Mouse (Mus musculus): Measurements from ENCODE around the gene Dusp3. TPM values are rescaled to one million over a fixed set of nuclear protein-coding genes. Genes with fewer than 3 reads are reported as not detected.

Dusp3 gene
- polyA plus RNA-seq, 1 experiment from 2014 or later = 16.9 TPM

GRCm38 (mm10) chr11:101943055-101943454 lies 43.8 kb downstream of the Dusp3 start:
- Histone ChIP-seq H3K27me3 (ENCODE audit: insufficient read depth, low read length) (peaks cover 6% of the 10 kb centered on the region; the same call in 1 of the 2 replicates), H3K36me3 (ENCODE audit: insufficient read depth) (no peaks in the 10 kb centered on the region), H3K4me2 (no peak overlapping the region), H3K4me1 (ENCODE audit: insufficient read depth) (no peaks in the 10 kb centered on the region), H3K9me3 (ENCODE audit: low read depth, low read length) (no peaks in the 10 kb centered on the region), H3K27ac (ENCODE audit: low read depth) (no peak overlapping the region), H3K4me3 (ENCODE audit: low read depth, low read length) (no peak overlapping the region), H3K9ac (no peak overlapping the region)
- ATAC-seq (ENCODE audit: insufficient read depth) (no peak), DNase-seq (no peak)
- no peak for TF ChIP-seq CTCF (IDR thresholded peaks at IDR 0.05; ENCODE audit: low read depth)
- 42% methylated on average over 3 of the region's 3 CpGs for WGBS

GRCm38 (mm10) chr11:101937108-101937507 lies 49.7 kb downstream of the Dusp3 start:
- peak; percentile 44; the same call in 1 of the 2 replicates for ATAC-seq (ENCODE audit: insufficient read depth)
- Histone ChIP-seq H3K4me2 (peak overlapping the region; percentile 81), H3K27me3 (ENCODE audit: insufficient read depth, low read length) (peaks cover 20% of the 10 kb centered on the region; the same call in 1 of the 2 replicates), H3K36me3 (ENCODE audit: insufficient read depth) (no peaks in the 10 kb centered on the region), H3K9me3 (ENCODE audit: low read depth, low read length) (no peaks in the 10 kb centered on the region), H3K4me3 (ENCODE audit: low read depth, low read length) (peak overlapping the region; percentile 36), H3K27ac (ENCODE audit: low read depth) (no peak overlapping the region), H3K4me1 (ENCODE audit: insufficient read depth) (peaks cover 6% of the 10 kb centered on the region; the same call in 1 of the 2 replicates), H3K9ac (peak overlapping the region; percentile 59)
- DNase-seq = peak; percentile 72
- WGBS = under 1% methylated on average over 32 of the region's 32 CpGs
- TF ChIP-seq CTCF (IDR thresholded peaks at IDR 0.05; ENCODE audit: low read depth) = no peak

GRCm38 (mm10) chr11:101936421-101936820 lies 50.4 kb downstream of the Dusp3 start:
- H3K4me3 ChIP-seq (ENCODE audit: low read depth, low read length) = no peak overlapping the region
- H3K4me1 ChIP-seq (ENCODE audit: insufficient read depth) = peaks cover 6% of the 10 kb centered on the region; the same call in 1 of the 2 replicates
- no peak overlapping the region for H3K9ac ChIP-seq
- H3K36me3 ChIP-seq (ENCODE audit: insufficient read depth) = no peaks in the 10 kb centered on the region
- H3K27me3 ChIP-seq (ENCODE audit: insufficient read depth, low read length) = peaks cover 20% of the 10 kb centered on the region; the same call in 1 of the 2 replicates
- TF ChIP-seq CTCF (IDR thresholded peaks at IDR 0.05; ENCODE audit: low read depth) = no peak
- ATAC-seq (ENCODE audit: insufficient read depth) (no peak), DNase-seq (no peak)
- H3K27ac ChIP-seq (ENCODE audit: low read depth) = no peak overlapping the region
- 39% methylated on average over 7 of the region's 7 CpGs for WGBS
- H3K9me3 ChIP-seq (ENCODE audit: low read depth, low read length) = no peaks in the 10 kb centered on the region
- H3K4me2 ChIP-seq = peak overlapping the region; percentile 81

- 77% methylated on average over 3 of the region's 3 CpGs for WGBS
- DNase-seq (no peak), ATAC-seq (ENCODE audit: insufficient read depth) (no peak)
- no peak overlapping the region for H3K4me3 ChIP-seq (ENCODE audit: low read depth, low read length)
- no peak overlapping the region for H3K9ac ChIP-seq
- peaks cover 6% of the 10 kb centered on the region; the same call in 1 of the 2 replicates for H3K4me1 ChIP-seq (ENCODE audit: insufficient read depth)
- TF ChIP-seq CTCF (IDR thresholded peaks at IDR 0.05; ENCODE audit: low read depth) = no peak
- H3K9me3 ChIP-seq (ENCODE audit: low read depth, low read length) = no peaks in the 10 kb centered on the region
- no peak overlapping the region for H3K4me2 ChIP-seq
- no peak overlapping the region for H3K27ac ChIP-seq (ENCODE audit: low read depth)
- H3K27me3 ChIP-seq (ENCODE audit: insufficient read depth, low read length) = peaks cover 20% of the 10 kb centered on the region; the same call in 1 of the 2 replicates
- no peaks in the 10 kb centered on the region for H3K36me3 ChIP-seq (ENCODE audit: insufficient read depth)
These were observed 51.1 kb downstream of the Dusp3 start for GRCm38 (mm10) chr11:101935743-101936142.

- Histone ChIP-seq H3K27me3 (ENCODE audit: insufficient read depth, low read length) (0 out of 2 replicates have a peak, but pooled peaks cover 4% of the 10 kb centered on the region), H3K4me1 (ENCODE audit: insufficient read depth) (peaks cover 4% of the 10 kb centered on the region; the same call in 1 of the 2 replicates), H3K27ac (ENCODE audit: low read depth) (no peak overlapping the region), H3K9me3 (ENCODE audit: low read depth, low read length) (no peaks in the 10 kb centered on the region), H3K9ac (no peak overlapping the region), H3K36me3 (ENCODE audit: insufficient read depth) (no peaks in the 10 kb centered on the region), H3K4me3 (ENCODE audit: low read depth, low read length) (no peak overlapping the region), H3K4me2 (no peak overlapping the region)
- ATAC-seq (ENCODE audit: insufficient read depth) (no peak), DNase-seq (no peak)
- WGBS = 40% methylated on average over 4 of the region's 4 CpGs
- no peak for TF ChIP-seq CTCF (IDR thresholded peaks at IDR 0.05; ENCODE audit: low read depth)
These were observed 54.8 kb downstream of the Dusp3 start for GRCm38 (mm10) chr11:101931978-101932377.

- Histone ChIP-seq H3K4me2 (no peak overlapping the region), H3K27me3 (ENCODE audit: insufficient read depth, low read length) (no peaks in the 10 kb centered on the region), H3K27ac (ENCODE audit: low read depth) (no peak overlapping the region), H3K4me3 (ENCODE audit: low read depth, low read length) (no peak overlapping the region), H3K9ac (no peak overlapping the region), H3K36me3 (ENCODE audit: insufficient read depth) (no peaks in the 10 kb centered on the region), H3K4me1 (ENCODE audit: insufficient read depth) (no peaks in the 10 kb centered on the region), H3K9me3 (ENCODE audit: low read depth, low read length) (no peaks in the 10 kb centered on the region)
- ATAC-seq (ENCODE audit: insufficient read depth) (no peak), DNase-seq (peak; percentile 52)
- WGBS = 27% methylated on average over 25 of the region's 25 CpGs
- peak; percentile 57 for TF ChIP-seq CTCF (IDR thresholded peaks at IDR 0.05; ENCODE audit: low read depth)
These were observed 58.6 kb downstream of the Dusp3 start for GRCm38 (mm10) chr11:101928030-101928762.

- Histone ChIP-seq H3K36me3 (ENCODE audit: insufficient read depth) (no peaks in the 10 kb centered on the region), H3K27ac (ENCODE audit: low read depth) (no peak overlapping the region), H3K9ac (no peak overlapping the region), H3K9me3 (ENCODE audit: low read depth, low read length) (no peaks in the 10 kb centered on the region), H3K27me3 (ENCODE audit: insufficient read depth, low read length) (no peaks in the 10 kb centered on the region), H3K4me3 (ENCODE audit: low read depth, low read length) (no peak overlapping the region), H3K4me2 (no peak overlapping the region), H3K4me1 (ENCODE audit: insufficient read depth) (no peaks in the 10 kb centered on the region)
- ATAC-seq (ENCODE audit: insufficient read depth) (no peak), DNase-seq (no peak)
- no peak for TF ChIP-seq CTCF (IDR thresholded peaks at IDR 0.05; ENCODE audit: low read depth)
- 84% methylated on average over 10 of the region's 10 CpGs for WGBS
These were observed 59.7 kb downstream of the Dusp3 start for GRCm38 (mm10) chr11:101926951-101927589.

All from lung, embryonic 14.5 days (tissue).